21 mouse cellular contexts compared by ENCODE assay signal in genomic region chr5:138889760-138890159, GRCm38 (mm10).
DNase-seq lines count a peak whose midpoint lies in the region; ATAC-seq and TF ChIP-seq lines count a peak whose summit lies in the region.
"Had no signal": no experiment of that assay in that cellular context is flagged by ENCODE, and none has a peak within 500 bp of the region (broad histone marks: within the 10 kb centered on the region; RNA-seq: fewer than 3 reads in every experiment).

No protein-coding gene starts in this region.

- H3K27ac ChIP-seq in heart, adult 2 months: no peak overlapping the region; the same call in 1 of the 2 replicates
- peak overlapping the region; percentile 20; the same call in 1 of the 2 replicates for H3K27ac ChIP-seq in heart, embryonic 13.5 days (replicated peaks)
- H3K27ac ChIP-seq: forebrain, embryonic 13.5 days; hindbrain, embryonic 14.5 days; intestine, embryonic 15.5 days; kidney, postnatal 0 days; left cerebral cortex, adult 2 months; liver, embryonic 13.5 days; midbrain, embryonic 15.5 days had no signal

- no peaks in the 10 kb centered on the region for H3K36me3 ChIP-seq in heart, adult 2 months (ENCODE audit: control insufficient read depth, insufficient read depth, low read length)
- H3K36me3 ChIP-seq in heart, embryonic 13.5 days: no peaks in the 10 kb centered on the region
- H3K36me3 ChIP-seq: intestine, embryonic 15.5 days; liver, embryonic 13.5 days; midbrain, embryonic 15.5 days had no signal

- no peaks in the 10 kb centered on the region for H3K79me2 ChIP-seq in heart, adult 2 months (replicated peaks; ENCODE audit: control insufficient read depth, insufficient read depth, low read length)

- no peak for TF ChIP-seq EP300 in heart, adult 2 months (IDR thresholded peaks at IDR 0.05; ENCODE audit: insufficient read depth, low read depth, low read length)

- peak; percentile 50 to 65 for DNase-seq in heart, adult 2 months
- DNase-seq in heart, postnatal 25 days (ENCODE audit: low spot score): no peak
- peak; percentile 34 for DNase-seq in heart, adult 8-10 months (ENCODE audit: low spot score)
- DNase-seq in heart, postnatal 4 days: peak; percentile 75
- DNase-seq in cerebellum, adult 11 months: no peak
- no peak for DNase-seq in left cerebral cortex, postnatal 14 days (ENCODE audit: low spot score in 2 of 2)
- DNase-seq in frontal cortex, postnatal 36 days (ENCODE audit: low spot score in 2 of 2): no peak
- DNase-seq: adrenal gland, postnatal 36 days; cerebellum, adult 9-11 months; liver, embryonic 13.5 days; thymus, postnatal 36 days had no signal

- H3K9ac ChIP-seq in heart, adult 2 months (ENCODE audit: low read depth, low read length): no peak overlapping the region
- no peak overlapping the region for H3K9ac ChIP-seq in heart, embryonic 13.5 days
- H3K9ac ChIP-seq: forebrain, embryonic 13.5 days; hindbrain, embryonic 14.5 days; intestine, embryonic 15.5 days; liver, embryonic 13.5 days; midbrain, embryonic 15.5 days had no signal

- no peak overlapping the region for H3K4me3 ChIP-seq in heart, adult 2 months
- no peak overlapping the region for H3K4me3 ChIP-seq in heart, embryonic 13.5 days
- H3K4me3 ChIP-seq: forebrain, embryonic 13.5 days; intestine, embryonic 15.5 days; left cerebral cortex, adult 2 months; liver, embryonic 13.5 days; megakaryocyte, embryonic 14.5 days; midbrain, embryonic 15.5 days had no signal

- peaks cover 5% of the 10 kb centered on the region; the same call in 1 of the 2 replicates for H3K9me3 ChIP-seq in heart, embryonic 13.5 days
- H3K9me3 ChIP-seq: forebrain, embryonic 13.5 days; intestine, embryonic 15.5 days; liver, embryonic 13.5 days; midbrain, embryonic 15.5 days had no signal

- no peak overlapping the region for H3K4me2 ChIP-seq in heart, embryonic 13.5 days
- H3K4me2 ChIP-seq: forebrain, embryonic 13.5 days; hindbrain, embryonic 14.5 days; intestine, embryonic 15.5 days; liver, embryonic 13.5 days; midbrain, embryonic 15.5 days had no signal

- no peak for TF ChIP-seq CTCF in heart, adult 2 months (IDR thresholded peaks at IDR 0.05)

- WGBS in heart, adult 2 months: 20% methylated on average over 5 of the region's 5 CpGs
- 38% methylated on average over 5 of the region's 5 CpGs for WGBS in heart, embryonic 13.5 days

- no peak for ATAC-seq in heart, embryonic 13.5 days (ENCODE audit: extremely low read depth, insufficient number of reproducible peaks, low FRiP score, low TSS enrichment)
- ATAC-seq: activated CD4-positive, CD25-positive, alpha-beta regulatory T cell, adult 4 months; forebrain, embryonic 13.5 days; midbrain, embryonic 15.5 days; Patski had no signal

- TF ChIP-seq POLR2A in heart, adult 2 months (IDR thresholded peaks at IDR 0.05; ENCODE audit: insufficient read depth, low read depth, low read length): no peak

- intact Hi-C loops in heart, adult 2 months (cut with DNase I): no loop called here
- intact Hi-C loops in heart, postnatal 25 days (cut with DNase I): no loop called here
- intact Hi-C loops in left cerebral cortex, postnatal 14 days (cut with DNase I): no loop called here

- peaks cover 13% of the 10 kb centered on the region for H3K4me1 ChIP-seq in heart, adult 2 months (ENCODE audit: control insufficient read depth, insufficient read depth, low read length)
- H3K4me1 ChIP-seq in heart, embryonic 13.5 days: peaks cover 27% of the 10 kb centered on the region
- H3K4me1 ChIP-seq: forebrain, embryonic 13.5 days; liver, embryonic 13.5 days; midbrain, embryonic 15.5 days had no signal

- H3K27me3 ChIP-seq in heart, adult 2 months (ENCODE audit: control insufficient read depth, insufficient read depth, low read length): no peaks in the 10 kb centered on the region
- 0 out of 2 replicates have a peak, but pooled peaks cover 6% of the 10 kb centered on the region for H3K27me3 ChIP-seq in heart, embryonic 13.5 days (replicated peaks)
- H3K27me3 ChIP-seq: forebrain, embryonic 13.5 days; intestine, embryonic 15.5 days; liver, embryonic 13.5 days; midbrain, embryonic 15.5 days; Patski had no signal

Comparison
In these comparisons a context has a peak if more than half of its experiments do, and no peak if none do; other contexts are left out.
1. DNase-seq: peak in heart, adult 2 months (2 of 2), heart, adult 8-10 months (single experiment) and heart, postnatal 4 days (single experiment); none in heart, postnatal 25 days (single experiment), cerebellum, adult 11 months (single experiment), left cerebral cortex, postnatal 14 days (0 of 2) and frontal cortex, postnatal 36 days (0 of 2).